Mouse (Mus musculus) thymus, postnatal 4 days (tissue): Measurements from ENCODE around the gene Gcnt1.

Source experiments
- DNase-seq: peaks from one replicate; pipeline ENCODE4 v3.0.0; 2021

The Gcnt1 gene

DNA sequence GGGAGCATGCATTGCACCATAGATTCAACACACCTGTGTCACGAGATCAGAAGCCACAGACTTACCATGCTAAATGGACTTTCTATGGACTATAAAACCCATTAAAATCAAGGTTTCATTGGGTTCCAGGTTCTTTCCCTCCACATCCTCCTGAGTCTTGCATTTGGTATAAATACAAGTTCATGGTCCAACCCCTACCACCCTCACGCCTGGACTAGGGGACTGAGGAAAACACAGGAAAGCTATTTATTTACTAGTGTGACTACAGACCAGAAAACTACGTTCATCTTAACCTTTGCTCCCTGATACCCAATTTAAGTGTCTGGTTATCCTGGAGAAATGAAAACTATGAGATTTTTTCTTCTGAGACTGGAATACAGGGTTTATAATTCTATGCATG, at the start of gene Gcnt1:
Gene Gcnt1 (minus strand): TSS at position 144 of the 400 bp plus-strand sequence.
- DNase-seq: no peak

DNA sequence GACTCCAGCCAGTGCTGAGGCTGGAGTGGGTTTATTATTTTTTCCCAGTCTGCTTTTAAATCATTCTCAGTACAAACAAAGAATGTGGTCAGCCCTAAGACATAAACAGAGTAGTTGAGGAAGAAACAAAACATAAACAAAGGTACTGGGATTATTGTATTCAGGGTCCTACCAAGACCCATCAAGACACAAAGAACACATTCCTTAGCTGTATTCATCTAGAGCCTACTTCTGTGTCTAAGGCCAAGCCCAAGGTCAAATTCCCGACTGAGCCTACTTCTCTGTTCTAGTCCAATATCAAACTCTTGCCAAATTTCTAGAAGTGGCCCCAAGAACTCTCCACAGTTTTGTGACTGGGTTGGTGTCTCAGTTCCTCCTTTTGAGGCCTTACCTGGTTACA, 45.2 kb upstream of the Gcnt1 start:
- DNase-seq: no peak

DNA sequence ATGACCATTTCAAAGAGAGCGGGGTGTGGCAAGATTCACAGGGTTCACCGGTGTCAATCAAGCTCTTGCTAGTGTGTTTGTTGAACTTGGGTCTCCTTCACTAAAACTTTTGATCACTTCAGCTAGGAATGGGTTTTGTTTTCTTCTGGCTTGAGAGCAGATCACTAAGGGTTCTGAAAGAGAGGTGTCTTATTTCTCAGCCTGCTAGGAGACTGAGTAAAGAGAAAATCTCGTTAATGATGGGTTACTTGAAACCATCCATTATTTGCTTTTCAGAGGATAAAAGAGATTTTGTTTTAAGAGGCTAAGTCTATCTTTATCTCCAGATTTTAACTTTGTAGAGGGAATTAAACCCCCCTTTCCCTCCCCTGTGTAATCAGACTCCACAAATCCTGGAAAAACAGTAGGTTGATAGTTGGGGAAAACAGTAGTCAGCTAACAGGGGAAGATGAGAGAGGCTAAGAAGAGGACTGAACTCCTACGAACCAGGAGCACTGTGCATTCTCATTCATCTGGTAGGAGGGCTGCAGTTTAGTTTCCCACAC, 40.3 kb upstream of the Gcnt1 start:
- no peak for DNase-seq

DNA sequence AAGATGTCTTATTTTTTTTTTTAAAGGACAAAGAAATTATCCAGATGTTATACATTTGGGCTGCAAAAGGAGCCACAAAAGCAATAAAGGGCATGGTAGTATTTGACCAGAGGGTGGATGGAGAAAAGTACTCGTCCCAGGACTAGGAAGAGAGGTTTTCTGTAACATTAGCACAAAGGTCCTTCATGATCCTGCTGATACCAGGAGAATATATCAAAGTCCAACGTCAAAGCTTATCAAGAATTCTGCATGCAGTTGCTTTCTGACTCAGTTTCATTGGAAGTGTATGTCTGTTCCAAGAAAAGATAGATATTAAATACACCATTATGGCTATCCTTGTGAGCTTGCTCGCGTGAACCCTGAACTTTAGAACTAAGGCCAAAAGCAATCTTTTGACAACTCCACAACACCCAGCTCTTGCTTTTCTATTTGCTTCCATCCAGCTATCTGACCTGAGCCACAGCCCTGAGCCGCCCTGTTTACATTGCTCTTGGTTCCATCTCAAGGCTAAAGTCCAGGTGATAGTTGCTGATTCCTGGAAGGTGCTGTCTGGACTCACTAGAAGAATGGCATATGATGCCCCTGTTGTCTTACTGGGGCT, 37.9 kb upstream of the Gcnt1 start:
- no peak for DNase-seq

DNA sequence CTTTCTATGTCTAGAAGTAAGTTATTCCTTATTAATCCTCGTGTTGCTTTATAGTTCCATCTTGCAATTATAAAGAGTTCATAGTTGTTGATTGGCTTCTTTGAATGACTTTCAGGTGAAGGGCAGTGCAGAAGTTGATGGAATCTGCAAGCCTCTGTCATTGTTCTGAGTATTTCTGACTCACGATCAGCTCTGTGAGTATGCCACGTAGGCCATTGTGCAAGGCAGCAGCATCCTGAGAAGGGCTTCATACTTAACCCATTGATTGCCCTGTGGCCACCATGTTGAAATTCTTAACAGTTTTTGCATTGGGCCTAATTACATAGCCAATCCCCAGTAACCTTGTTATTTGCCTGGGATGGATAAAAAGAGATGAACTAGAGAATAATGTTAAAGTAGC, 36.7 kb upstream of the Gcnt1 start:
- DNase-seq: no peak

DNA sequence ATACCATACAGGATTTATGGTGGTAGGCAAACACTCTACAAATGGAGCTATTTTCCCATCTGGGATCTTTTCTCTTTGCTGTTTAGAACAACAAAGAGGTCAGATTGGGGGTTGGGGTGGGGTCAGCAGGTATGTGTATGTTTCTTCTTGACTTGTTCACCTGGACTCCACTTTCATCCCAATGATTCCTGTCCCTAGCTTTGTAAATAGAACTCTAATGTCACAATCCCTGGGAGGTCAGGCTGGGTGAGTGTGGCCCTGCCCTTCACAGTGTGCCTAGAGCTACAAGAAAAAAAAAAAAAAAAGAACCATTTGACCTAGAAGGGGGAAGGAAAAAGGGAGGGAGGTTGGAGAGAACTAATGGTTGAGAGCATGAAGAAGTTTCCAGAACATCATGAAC, 35.9 kb upstream of the Gcnt1 start:
- no peak for DNase-seq

DNA sequence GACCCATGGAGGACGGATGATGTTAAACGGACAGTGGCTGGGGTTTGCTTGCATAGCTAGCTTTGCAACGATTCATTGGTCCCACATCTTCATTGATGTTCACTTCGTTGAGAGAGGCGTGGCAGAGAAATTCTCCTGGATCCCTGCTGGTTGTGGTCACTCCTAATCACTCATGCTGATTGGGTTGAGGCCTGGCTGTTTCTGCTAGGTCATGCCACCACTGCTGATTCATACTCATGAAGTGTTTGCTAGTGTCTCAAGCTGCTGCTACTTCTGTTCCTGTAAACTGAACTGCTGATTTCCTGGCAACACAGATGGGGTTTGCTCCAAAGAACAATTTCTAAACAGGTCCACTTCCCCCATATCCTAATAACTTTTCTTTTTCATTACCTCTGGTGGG, 34.2 kb upstream of the Gcnt1 start:
- no peak for DNase-seq

DNA sequence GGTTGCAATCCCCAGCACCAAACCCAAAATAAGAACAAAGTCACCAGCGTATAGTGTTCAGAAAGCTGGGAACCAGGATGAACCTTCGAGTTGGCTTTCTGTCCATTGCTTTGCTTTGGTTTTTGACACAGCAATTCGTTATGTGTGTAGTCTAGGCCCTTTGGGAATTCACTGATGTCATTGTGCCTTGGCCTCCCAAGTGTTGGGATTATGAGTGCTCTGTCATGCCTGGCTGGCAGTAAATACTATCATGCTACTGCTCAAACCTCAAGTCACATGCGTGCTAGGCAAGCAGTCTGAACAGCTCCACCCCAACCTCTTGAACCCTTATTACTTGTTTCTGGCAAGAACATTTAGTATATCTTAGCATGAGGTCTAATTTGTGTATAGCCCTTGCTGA, 30.5 kb upstream of the Gcnt1 start:
- DNase-seq: no peak

DNA sequence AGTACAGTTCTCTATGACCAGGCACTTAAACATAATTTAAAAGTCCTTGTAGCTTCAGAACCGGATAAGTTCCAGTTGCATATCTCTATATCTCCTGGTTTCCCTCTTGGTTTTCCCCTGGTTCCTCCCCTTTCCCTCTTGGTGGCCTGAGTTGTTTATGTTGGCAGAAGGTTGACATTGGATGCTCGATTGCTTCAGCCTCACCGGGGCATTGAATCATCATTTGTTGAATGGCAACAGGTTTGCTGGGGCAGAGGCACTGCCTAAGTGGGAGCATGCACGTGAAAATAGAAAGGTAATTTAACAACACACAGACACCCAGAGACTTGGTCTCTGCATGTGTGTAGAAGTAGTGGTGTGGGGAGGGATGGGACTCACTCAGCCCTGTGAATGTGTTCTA, 27.9 kb upstream of the Gcnt1 start:
- DNase-seq: no peak

DNA sequence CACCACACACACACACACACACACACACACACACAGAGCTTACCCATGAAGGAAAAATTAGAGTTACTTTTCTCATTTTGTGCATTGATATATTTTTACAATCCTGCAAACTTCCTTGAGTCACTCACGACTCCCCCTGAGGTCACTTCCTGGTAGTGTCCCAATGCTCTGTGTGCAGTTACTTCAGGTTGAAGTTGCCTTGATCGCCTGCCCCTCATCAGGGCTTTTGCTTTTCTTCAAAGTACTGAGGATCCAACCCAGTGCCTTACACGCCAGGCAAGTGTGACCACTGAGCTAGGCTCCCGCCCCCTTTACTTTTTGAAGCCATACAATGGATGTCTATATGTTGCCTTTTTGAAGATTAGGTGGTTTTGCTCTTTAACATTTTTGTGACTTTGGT, 27.3 kb upstream of the Gcnt1 start:
- no peak for DNase-seq

DNA sequence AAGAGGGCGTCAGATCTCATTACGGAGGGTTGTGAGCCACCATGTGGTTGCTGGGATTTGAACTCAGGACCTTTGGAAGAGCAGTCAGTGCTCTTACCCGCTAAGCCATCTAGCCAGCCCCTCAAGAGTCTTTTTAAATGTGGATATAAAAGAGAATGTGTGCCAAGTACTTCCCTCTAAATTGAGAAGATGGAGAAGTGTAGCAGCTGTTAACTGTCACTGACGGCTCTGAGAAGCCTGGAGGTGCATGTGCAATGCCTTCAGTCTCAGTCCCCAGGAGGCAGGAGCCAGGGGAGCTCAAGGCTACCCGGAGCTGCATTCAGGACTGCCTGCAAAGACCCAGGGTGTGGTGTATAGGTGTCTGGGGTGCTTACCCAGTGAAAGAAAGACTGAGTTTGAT, 25.3 kb upstream of the Gcnt1 start:
- no peak for DNase-seq

DNA sequence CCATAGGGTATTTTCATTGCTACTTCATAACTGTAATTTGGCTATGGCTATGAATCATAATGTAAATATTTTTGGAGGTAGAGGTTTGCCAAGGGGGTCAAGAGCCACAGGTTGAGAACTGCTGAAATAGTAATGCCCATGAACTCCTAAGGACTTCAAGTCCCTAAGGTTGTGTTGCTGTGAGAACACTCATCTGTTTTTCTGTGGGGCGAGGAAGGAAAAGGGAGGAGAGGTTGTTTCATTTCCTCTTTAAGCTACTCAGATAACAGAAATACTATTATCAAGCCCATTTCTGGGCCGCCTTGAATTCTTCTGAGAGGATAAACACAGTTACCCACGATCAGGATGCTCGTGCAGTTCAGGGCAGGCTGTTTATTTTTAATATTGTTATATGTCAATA, 24.2 kb upstream of the Gcnt1 start:
- no peak for DNase-seq

DNA sequence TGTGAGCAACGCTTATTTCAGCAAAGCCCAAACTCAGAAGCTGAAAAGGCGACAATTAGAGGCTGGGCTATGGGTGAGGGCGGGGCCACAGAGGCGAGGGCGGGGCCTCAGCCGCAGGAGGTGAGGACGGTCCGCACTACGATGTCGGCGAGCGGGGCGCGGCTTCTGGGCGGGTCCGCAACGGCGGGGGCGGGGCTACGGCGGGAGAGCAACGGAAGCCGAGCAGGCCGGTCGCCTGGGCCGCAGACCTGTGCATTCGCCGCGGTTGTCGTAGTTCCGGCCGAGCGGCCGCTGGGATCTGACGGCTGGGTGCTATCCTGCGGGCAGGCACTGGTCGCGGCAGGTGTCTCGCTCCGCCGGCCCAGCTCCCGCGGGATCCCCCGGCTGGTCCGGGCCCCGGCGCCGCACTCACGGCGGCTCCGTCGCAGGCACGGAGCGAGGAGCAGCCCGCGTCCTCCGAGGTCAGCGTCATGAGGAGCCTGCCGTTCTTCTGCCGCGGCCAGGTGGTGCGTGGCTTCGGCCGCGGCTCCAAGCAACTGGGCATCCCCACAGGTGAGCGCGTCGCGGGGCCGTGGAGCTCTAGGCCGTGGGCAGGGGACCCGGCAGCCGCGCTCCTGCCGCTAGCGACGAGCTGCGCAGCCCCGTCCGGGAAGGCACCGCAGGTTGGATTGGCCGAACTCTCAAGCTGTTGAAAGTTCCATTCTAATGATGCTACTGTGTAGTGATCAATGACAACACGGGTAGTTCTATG, 21.4 kb upstream of the Gcnt1 start, which contains the start of gene Rfk:
Gene Rfk (plus strand): TSS at position 203 of the 751 bp plus-strand sequence.
- peak; percentile 97 for DNase-seq

DNA sequence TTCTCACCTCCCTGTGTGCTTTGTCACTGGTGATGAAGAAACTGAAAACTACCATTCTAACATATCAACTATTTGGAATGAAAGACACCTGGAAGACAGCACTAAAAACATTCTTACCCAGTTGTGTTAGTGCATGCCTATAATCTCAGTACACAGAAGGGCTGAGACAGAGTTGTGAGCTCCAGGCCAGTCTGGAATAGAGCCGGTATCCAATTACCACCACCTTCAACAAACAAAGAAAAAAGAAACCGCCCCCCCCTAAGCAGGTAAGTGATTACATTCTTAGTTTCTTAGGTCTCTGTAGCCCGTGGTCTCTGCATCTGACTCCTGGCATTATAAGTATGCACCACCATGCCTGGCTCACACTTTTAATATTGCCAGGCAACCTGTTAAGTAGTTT, 20.2 kb upstream of the Gcnt1 start:
- no peak for DNase-seq

DNA sequence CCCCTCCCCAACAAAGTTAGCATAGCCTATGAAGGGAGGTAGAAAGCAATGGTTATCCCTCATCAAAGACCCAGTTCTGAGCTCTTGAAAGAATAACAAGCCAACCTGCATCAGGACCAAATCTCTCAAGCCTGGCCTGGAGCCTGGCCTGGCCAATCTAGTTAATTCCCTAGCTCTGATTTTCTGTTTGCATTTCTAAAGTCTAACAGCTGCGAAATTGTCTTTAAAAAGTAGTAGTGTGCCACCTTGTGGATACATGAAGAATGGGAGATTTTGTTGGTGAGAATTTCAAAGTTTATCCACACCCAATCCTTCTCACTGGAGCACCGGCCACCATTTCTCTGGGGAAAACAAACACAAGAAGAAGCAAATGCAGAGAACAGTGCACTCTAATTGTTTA, 15.8 kb upstream of the Gcnt1 start:
- DNase-seq: no peak

DNA sequence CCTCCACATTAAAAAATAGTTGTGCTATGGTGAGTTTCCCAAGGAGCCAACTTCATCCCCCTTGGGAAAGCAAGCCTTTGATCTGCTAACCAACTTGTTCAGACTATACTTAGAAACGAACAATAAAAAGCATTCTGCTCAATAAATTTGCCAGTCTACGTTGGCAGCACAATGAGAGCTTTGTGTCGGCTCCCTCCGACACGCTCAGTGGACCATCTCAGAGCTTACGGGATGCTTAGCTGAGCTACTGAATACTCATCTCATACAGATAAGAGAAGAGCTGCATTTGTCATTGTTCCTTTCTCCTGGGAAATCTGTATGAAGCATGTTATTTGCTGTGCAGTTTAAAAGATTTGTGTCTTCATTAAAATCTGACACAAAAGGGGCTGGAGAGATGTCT, 13.8 kb upstream of the Gcnt1 start:
- DNase-seq: no peak

DNA sequence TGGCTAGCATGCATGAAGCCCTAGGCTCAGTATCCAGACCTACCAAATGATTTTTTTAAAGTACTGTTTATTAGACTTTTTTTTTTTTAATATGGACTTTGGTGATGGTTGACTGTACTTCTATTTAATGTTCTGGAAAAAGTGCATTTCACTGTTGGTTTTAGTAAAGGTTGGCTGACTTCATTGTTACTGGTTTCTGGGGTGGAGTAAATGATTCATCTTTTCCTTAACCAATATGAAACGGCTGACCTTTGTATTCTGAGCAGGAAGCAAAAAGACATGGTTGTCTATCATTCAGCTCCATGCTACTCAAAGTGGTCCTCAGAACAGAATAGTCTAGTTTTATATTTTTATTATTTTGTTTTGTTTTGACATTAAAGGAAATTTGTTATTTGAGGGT, 12.8 kb upstream of the Gcnt1 start:
- DNase-seq: no peak

DNA sequence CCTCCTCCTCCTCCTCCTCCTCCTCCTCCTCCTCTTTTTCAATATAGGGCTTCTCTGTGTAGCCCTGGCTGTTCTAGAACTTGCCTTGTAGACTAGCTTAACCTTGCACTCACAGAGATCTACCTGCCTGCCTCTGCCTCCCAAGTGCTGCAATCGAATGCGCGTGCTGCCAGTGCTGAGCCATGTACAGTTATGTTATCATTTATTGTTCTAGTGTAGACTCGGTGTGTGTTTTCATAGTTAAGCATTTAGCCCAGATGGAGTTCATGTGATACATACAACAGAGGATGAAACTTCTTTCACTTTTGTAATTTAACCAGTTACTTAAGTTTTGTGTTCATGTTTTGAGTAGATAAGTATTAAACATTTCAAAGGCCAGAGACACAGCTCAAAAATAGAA, 12.4 kb upstream of the Gcnt1 start:
- no peak for DNase-seq

DNA sequence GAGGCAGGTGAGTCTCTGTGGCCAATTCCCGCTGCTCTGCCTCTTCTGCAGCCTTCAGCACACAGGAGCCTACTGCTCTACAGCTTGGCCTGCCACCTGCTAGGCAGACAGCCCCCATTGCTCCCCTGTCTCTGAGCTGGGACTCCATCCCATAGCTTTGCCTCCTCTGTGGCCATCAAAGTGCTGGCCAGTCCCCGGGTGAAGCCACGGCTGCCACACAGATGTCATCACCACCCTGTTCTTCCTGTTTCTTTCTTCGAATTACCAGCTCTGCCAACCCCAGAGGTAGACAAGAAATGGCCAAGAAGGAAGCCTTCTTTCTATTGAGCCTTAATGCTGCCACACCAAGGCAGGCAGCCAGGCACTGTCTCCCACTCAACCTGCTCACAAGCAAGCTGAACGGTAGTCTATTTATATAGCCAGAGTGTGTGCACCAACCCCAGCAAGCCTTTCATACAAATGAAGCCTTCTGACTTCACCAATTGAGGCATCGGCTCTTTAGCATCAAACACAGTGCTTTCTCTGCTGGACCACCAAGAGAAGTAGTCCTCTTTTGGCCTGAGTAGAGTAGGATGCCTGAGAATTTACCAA, 10.3 kb upstream of the Gcnt1 start:
- no peak for DNase-seq

DNA sequence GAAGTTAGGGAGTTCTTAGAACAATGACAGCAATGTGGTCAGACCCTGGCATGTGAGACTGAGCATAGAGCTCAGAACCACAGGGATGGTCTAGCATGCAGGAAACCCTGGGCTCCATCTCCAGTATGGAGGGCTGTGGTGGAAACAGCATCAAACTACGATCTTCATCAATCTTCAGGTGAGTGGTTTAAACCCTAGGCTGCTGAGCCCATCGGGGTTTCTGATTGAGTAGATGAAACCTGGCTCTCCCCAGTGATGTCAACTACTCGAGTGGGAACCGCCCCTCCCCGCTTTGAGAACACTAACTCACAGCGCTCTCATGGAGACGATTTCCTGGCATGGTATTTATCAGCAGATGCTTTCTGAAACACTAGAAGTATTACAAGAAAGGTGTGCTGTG, 7.9 kb upstream of the Gcnt1 start:
- no peak for DNase-seq

DNA sequence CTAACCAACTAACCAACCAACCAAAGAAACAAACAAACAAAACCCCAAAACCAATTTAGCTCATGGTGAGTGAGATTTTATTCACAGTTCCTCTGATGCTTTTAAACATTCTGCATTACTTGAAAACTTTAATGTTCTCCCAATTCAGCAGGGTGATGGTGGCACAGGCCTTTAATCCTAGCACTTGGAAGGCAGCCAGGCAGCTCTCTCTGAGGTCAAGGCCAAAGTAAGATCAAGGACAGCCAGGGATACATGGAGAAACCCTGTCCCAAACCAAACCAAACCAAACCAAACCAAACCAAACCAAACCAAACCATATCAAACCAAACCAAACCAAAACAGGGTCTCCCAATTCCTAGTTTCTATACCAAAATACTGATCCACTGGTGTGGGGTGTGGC, 6.2 kb upstream of the Gcnt1 start:
- no peak for DNase-seq

DNA sequence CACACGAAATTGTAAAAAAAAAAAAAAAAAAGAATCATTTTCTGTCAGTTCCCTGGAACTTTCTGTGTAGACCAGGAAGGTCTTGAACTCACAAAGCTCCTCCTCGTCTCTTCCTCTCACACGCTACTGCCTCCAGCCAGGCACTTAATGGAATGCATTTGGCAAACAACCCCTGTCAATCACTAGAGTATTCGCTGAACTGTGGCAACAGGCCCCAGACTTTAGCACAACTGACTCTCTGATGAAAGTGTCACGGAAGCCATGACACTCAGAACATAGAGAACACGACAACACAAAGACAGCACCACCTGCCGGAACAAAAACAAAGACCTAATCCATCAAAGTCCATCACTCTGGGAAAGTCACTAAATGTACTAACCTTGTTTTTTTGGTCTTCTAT, 3.1 kb downstream of the Gcnt1 start:
- DNase-seq: no peak

DNA sequence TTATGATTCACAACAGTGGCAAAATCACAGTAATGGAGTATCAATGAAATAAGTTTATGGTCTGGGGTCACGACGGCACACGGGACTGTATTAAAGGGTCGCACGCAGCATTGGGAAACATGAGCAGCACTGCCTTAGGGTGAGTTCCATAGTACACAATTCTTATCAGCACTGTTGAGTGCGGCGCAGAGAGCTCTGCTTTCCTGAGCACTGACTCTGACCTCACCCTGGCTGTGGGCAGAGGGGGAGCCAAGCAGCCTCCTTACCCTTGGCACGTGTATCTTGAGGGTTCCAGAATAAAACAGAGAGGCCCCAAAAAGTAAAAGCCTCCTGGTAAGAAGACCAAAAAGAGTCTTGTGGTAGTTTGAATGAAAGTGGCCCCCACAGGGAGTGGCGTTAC, 4.1 kb downstream of the Gcnt1 start:
- no peak for DNase-seq

DNA sequence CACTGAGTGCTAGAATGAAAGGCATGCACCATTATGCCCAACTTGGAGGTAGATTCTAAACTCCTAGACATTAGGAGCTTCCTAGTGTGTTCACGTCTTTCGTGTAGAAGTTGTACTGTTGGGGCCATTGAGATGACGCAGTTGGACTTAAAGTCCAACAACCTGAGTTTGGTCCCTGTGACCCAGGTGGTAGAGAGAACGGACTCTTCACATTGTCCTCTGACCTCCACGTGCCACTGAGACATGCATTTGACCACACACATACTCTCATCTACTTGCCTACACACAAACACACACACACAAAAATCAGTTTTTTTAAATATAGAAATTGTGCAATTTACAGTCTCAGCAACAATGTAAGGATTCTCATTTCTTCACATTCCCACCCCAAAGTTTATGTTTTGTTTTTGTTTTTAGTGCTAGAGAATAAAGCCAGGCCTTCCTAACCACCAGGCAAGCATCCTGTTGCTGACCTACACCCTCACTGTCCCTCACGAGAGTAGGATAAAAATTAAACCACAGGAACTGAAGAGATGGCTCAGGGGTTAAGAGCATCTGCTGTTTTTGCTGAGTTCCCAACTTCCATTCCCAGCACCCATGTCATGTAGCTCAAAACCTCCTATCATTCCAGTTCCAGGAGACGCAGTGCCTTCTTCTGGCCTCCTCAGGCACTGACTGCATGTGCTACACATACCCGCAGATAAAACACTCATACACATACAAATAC, 6.1 kb downstream of the Gcnt1 start:
- DNase-seq: no peak
